Mouse (Mus musculus): Measurements from ENCODE around the gene Fastkd3. TPM values are rescaled to one million over a fixed set of nuclear protein-coding genes. Genes with fewer than 3 reads are reported as not detected.

The Fastkd3 gene
- 15.6 and 20.3 TPM in 2 replicates for polyA plus RNA-seq (2012; rRNA removed)

GRCm38 (mm10) chr13:68581747-68582516 lies at the start of gene Fastkd3, which contains the start of gene Mtrr:
Gene Fastkd3, plus strand, starts transcription at chr13:68582234.
Gene Mtrr, minus strand, starts transcription at chr13:68582149.
- DNase-seq (ENCODE audit: extremely low spot score in 1 of 2, low spot score in 1 of 2) = peak; percentile 90 to 99

GRCm38 (mm10) chr13:68553391-68553790 lies 28.6 kb upstream of the Fastkd3 start:
- DNase-seq (ENCODE audit: extremely low spot score in 1 of 2, low spot score in 1 of 2) = peak in 1 of 2 experiments; percentile 43

- DNase-seq (ENCODE audit: extremely low spot score in 1 of 2, low spot score in 1 of 2) = no peak
Measured at GRCm38 (mm10) chr13:68568110-68568509, 13.9 kb upstream of the Fastkd3 start.

DNA sequence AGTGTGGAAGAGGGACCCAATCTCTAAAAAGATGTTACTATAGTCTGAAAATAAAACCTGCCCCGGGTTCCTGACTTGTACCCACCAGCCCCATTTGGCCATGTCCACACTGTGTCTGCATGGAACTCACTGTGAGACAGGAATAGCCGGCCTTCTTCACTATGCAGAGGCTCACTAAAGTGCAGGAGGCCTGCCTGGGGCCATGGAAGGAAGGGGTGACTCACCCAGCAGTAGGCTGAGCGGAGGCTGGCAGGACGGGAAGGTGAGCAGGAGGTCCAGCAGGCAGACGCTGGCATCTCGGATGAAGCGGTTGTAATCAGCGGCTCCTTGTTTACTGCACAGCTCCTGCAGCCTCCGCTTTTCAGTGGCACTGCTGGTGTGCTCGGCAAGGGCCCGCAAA lies 13.5 kb upstream of the Fastkd3 start:
- DNase-seq (ENCODE audit: extremely low spot score in 1 of 2, low spot score in 1 of 2) = no peak

DNA sequence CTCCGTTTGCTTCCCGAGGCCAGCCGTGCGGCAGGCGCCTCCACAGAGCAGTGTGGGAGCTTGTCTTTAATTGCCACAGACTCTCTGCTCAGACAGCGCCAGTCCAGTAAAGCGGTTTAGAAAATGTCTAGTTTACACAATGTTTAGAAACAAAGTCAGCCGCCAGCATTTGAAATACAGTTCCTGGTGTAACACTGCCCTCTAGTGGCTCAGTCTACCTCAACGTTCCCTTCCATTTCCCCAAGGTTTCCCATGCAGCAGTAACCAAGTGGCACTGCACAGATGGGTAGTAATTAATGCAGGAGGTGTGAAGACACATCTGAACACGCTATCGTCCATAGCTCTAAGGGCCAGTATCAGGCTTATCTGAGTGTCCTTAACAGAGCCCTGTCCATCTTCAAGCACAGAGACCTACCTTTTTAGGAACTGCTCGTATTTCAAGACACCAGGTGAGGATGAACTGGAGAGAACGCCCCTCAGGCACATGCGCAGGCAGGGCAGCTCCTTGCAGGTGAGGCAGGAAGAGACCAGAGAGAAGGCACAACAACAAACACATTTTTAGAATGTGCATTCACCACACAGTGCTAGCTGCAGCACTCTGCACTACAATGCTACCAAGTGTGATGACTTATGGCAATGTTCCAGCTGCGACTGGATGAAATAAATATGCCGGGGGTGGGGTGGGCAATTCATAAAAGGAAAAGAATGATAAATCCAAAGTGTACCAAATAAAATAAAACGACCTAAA lies 12.3 kb upstream of the Fastkd3 start:
- peak; percentile 59 to 92 for DNase-seq (ENCODE audit: extremely low spot score in 1 of 2, low spot score in 1 of 2)

- no peak for DNase-seq (ENCODE audit: extremely low spot score in 1 of 2, low spot score in 1 of 2)
Measured at GRCm38 (mm10) chr13:68572247-68572646, 9.8 kb upstream of the Fastkd3 start.

- no peak for DNase-seq (ENCODE audit: extremely low spot score in 1 of 2, low spot score in 1 of 2)
Measured at GRCm38 (mm10) chr13:68572966-68573913, 8.8 kb upstream of the Fastkd3 start.

- DNase-seq (ENCODE audit: extremely low spot score in 1 of 2, low spot score in 1 of 2) = no peak
Measured at GRCm38 (mm10) chr13:68574398-68574797, 7.6 kb upstream of the Fastkd3 start.

- peak in 1 of 2 experiments; percentile 51 for DNase-seq (ENCODE audit: extremely low spot score in 1 of 2, low spot score in 1 of 2)
Measured at GRCm38 (mm10) chr13:68577945-68578344, 4.1 kb upstream of the Fastkd3 start.

DNA sequence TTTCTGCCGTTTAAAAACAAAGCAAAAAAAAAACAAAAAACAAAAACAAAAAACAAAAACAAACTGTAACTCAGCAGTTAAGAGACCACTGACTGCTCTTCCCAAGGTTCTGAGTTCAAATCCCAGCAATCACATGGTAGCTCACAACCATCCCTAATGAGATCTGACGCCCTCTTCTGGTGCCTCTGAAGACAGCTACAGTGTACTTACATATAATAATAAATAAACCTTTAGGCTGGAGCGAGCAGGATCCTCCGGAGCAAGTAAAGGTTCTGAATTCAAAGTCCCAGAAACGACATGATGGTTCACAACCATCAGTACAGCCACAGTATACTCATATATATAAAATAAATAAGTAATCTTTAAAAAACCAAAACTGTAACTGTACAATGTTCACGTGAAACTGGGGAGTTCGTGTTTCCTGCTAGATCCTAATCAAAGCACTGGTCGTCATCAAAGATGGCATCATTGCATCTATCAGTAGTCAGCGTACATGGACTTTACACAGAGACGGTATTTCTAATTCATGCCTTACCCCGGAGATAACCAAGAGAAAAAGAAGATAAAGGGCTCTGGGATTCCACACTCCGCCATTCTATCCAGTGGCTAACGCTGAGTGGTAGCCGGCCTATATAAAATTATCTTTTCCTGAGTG lies 821 bp upstream of the Fastkd3 start:
- DNase-seq (ENCODE audit: extremely low spot score in 1 of 2, low spot score in 1 of 2) = no peak

- no peak for DNase-seq (ENCODE audit: extremely low spot score in 1 of 2, low spot score in 1 of 2)
Measured at GRCm38 (mm10) chr13:68582517-68582780, 415 bp downstream of the Fastkd3 start.

DNA sequence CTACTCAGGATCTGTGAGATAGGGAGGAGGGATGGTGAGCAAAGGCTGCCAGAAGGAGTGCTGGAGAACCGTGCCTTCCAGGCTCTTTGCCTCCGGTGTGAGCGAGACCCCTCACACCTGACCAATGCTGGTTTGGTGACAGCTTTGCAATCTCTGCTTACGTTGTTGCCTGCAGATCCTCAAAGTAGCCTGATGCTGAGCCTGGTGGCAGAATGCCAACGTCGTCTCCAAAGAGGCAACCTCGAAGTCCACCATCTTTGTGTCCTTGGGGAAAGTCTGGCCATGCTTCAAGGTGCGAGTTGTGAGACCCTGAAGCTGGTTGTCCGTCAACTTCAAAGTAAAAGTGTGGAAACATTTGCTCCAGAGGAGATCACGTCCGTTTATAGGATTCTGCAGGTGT lies 1.9 kb downstream of the Fastkd3 start:
- DNase-seq (ENCODE audit: extremely low spot score in 1 of 2, low spot score in 1 of 2) = no peak

DNA sequence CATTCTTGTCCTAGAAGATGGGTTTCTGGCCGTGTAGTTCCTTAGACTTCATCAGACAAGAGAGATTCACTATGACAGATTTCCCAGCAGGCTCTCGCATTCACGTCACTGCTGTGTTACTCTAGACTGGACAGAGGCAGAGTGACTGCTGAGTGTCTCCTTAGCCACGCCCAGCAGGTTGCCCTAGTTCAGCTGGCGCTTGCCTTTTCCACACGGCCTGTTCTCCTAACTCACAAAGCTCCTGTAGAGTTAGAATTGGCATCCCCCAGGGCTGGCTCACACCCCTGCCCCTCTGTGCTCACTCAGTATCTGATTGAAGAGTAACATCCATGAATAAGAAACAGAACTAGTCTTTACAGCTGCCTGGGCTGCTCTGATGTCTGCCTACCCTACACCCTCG lies 3.4 kb downstream of the Fastkd3 start:
- DNase-seq (ENCODE audit: extremely low spot score in 1 of 2, low spot score in 1 of 2) = no peak

- no peak for DNase-seq (ENCODE audit: extremely low spot score in 1 of 2, low spot score in 1 of 2)
Measured at GRCm38 (mm10) chr13:68588352-68588751, 6.3 kb downstream of the Fastkd3 start.

DNA sequence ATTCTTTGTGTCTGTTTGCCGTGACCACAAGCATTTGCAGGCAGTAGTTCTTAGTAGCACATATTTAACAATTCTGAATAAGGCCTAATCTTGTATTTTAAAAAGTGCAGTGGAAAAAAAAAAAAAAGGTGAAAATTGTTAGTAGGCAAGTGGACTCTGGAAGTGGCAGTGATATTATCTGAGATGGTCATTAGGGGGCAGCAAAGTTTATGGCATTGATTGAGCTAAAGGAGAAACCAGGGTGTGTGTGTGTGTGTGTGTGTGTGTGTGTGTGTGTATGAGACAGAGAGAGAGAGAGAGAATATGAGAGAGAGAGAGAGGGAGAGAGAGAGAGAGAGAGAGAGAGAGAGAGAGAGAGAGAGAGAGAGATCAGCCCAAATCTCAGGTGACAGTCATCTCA lies 11.8 kb downstream of the Fastkd3 start:
- DNase-seq (ENCODE audit: extremely low spot score in 1 of 2, low spot score in 1 of 2) = peak in 1 of 2 experiments; percentile 78

DNA sequence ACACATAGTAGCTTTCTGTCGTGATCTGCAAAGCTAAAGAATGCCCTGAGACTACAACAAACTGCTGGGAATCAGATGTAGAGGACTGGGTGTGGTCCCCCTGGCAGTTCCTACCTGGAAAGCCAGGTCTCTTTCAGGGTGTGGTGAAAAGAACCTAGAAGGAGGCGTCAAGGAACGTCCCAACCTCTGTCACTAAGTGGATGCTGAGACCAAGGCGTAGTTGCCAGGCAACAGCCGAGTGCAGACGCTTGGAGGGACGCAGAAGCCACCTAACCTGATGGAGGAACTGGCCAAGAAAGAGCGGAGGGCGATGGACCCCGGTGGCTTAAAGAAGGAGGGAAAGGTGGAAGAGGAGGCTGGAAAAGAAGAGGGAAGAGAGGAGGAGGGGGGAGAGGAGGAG lies 15.2 kb downstream of the Fastkd3 start, which contains the start of gene 1700001L19Rik:
Gene 1700001L19Rik, plus strand, starts transcription at position 223 of the 400 bp plus-strand sequence.
- DNase-seq (ENCODE audit: extremely low spot score in 1 of 2, low spot score in 1 of 2) = peak in 1 of 2 experiments; percentile 63

DNA sequence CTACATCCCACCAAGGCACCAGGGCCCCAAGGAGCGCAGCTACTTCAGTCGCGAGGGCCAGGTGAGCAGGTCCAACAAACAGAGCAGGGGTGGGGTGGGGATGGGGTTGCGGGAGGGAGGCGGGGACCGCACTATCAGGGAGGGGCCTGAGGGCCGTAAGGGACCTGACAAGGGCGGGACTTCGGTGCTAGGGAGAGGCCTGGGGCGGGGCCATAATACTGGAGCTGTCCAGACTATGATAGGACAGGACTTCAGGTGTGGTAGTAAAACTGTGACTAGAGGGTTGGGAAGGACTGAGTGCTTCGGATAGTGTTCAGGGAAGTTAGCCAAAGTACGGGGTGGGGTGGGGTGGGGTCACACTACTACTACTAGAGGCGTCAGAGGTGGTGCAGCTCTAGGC lies 15.6 kb downstream of the Fastkd3 start:
- DNase-seq (ENCODE audit: extremely low spot score in 1 of 2, low spot score in 1 of 2) = peak in 1 of 2 experiments; percentile 40

- no peak for DNase-seq (ENCODE audit: extremely low spot score in 1 of 2, low spot score in 1 of 2)
Measured at GRCm38 (mm10) chr13:68598953-68599352, 16.9 kb downstream of the Fastkd3 start.

GRCm38 (mm10) chr13:68601184-68601583 lies 19.1 kb downstream of the Fastkd3 start:
- DNase-seq (ENCODE audit: extremely low spot score in 1 of 2, low spot score in 1 of 2) = peak in 1 of 2 experiments; percentile 74

DNA sequence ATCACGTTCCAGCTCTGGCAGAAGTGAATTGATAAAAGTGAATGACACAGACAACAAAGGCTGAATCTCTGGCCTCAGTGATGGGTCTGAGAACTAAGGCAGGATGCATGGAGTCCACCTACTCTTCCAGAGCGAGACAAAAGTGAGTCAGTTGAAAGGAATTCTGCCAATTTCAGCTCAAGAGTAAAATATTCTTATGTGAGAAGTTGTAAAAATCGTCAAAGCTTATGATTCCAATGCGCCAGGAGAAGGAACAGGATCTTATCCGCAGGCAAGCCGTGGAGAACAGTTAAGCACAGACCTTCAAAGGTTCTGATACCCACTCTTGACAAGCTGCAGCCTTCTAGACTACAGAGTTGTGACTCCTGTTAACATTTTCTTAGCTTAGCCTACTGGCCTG lies 21.1 kb downstream of the Fastkd3 start:
- peak in 1 of 2 experiments; percentile 73 for DNase-seq (ENCODE audit: extremely low spot score in 1 of 2, low spot score in 1 of 2)

Data from frontal cortex, adult 2 months (tissue).